Mouse (Mus musculus): ENCODE data around the gene H2-Aa. TPM values are rescaled to one million over a fixed set of nuclear protein-coding genes. Genes with fewer than 3 reads are reported as not detected.

H2-Aa gene
- total and polyA plus RNA-seq, 2 experiments from 2014 or later, result 0.14 to 0.73 TPM

DNA sequence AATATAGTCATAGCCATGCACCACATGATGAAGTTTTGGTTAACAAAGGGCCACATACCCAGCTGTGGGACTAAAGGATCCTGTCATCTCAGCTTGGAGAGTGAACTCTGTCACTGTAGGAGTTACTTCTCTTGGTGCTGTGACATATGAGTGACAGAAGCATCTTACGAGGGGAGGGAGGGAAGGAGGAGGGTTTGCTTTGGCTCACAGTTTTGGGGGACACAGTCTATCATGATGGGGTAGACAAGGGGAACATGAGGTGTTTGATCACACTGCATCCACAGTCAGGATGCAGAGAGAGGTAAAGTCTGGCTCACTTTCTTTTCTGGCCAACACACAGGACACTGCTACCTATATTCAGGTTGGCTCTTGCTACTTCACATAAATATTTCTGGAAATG is 5.8 kb downstream of the H2-Aa start:
- H3K36me3 ChIP-seq (ENCODE audit: insufficient read depth), result no peaks in the 10 kb centered on the region
- H3K27ac ChIP-seq (ENCODE audit: low read depth, low read length), result no peak overlapping the region
- DNase-seq (no peak), ATAC-seq (no peak)
- TF ChIP-seq CTCF (IDR thresholded peaks at IDR 0.05; ENCODE audit: low read depth), result no peak
- H3K4me1 ChIP-seq (ENCODE audit: insufficient read depth), result no peaks in the 10 kb centered on the region
- H3K4me3 ChIP-seq (ENCODE audit: low read depth, low read length), result no peak overlapping the region
- 82% methylated on average over 1 of the region's 1 CpGs for WGBS
- H3K27me3 ChIP-seq (ENCODE audit: insufficient read depth, low read length), result no peaks in the 10 kb centered on the region
- no peak overlapping the region for H3K4me2 ChIP-seq (ENCODE audit: low read depth)
- no peaks in the 10 kb centered on the region for H3K9me3 ChIP-seq (ENCODE audit: low read length)
- H3K9ac ChIP-seq, result no peak overlapping the region

DNA sequence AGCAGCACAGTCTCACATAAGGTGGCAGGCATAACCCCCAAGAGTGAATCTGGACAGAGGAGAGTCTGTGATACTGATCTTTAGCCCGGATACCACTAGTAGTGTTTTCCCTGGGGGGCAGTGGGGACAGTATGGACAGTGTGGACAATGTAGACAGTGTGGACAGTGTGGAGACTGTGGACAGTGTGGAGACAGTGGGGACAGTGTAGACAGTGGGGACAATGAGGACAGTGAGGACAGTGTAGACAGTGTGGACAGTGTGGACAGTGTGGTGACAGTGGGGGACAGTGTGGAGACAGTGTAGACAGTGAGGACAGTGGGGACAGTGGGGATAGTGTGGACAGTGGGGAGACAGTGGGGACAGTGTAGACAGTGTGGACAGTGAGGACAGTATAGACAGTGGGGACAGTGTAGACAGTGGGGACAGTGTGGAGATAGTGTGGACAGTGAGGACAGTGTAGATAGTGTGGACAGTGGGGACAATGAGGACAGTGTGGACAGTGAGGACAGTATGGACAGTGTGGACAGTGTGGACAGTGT is 7.1 kb downstream of the H2-Aa start:
- H3K9me3 ChIP-seq (ENCODE audit: low read length), result no peaks in the 10 kb centered on the region; the same call in 1 of the 2 replicates
- TF ChIP-seq CTCF (IDR thresholded peaks at IDR 0.05; ENCODE audit: low read depth), result no peak
- H3K9ac ChIP-seq, result no peak overlapping the region
- H3K27me3 ChIP-seq (ENCODE audit: insufficient read depth, low read length), result no peaks in the 10 kb centered on the region
- H3K27ac ChIP-seq (ENCODE audit: low read depth, low read length), result no peak overlapping the region
- H3K4me1 ChIP-seq (ENCODE audit: insufficient read depth), result no peaks in the 10 kb centered on the region
- WGBS, result 89% methylated on average over 1 of the region's 1 CpGs
- H3K36me3 ChIP-seq (ENCODE audit: insufficient read depth), result no peaks in the 10 kb centered on the region
- DNase-seq, result no peak
- H3K4me3 ChIP-seq (ENCODE audit: low read depth, low read length), result no peak overlapping the region
- no peak overlapping the region for H3K4me2 ChIP-seq (ENCODE audit: low read depth)
- ATAC-seq, result no peak

DNA sequence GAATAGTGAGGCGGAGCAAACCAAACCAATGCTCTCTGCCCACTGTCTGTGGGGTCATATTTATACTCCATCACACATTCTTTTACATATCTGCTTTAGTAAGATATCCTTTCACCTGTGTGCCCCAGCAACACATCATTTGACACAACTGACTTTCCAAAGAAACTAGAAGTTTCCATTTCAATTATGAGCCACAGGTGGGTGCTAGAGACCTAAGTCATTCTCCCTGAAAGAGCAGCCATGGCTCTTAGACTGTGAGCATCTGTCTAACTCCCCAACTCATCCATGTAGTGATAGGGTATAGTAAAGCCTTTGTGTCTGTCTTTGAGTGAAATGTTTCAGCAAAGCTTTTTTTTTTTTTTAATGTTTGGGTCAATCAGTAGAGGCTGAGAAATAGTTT is 15.5 kb downstream of the H2-Aa start:
- Histone ChIP-seq H3K27me3 (ENCODE audit: insufficient read depth, low read length) (no peaks in the 10 kb centered on the region; the same call in 1 of the 2 replicates), H3K27ac (ENCODE audit: low read depth, low read length) (no peak overlapping the region), H3K4me3 (ENCODE audit: low read depth, low read length) (no peak overlapping the region), H3K9ac (no peak overlapping the region), H3K36me3 (ENCODE audit: insufficient read depth) (no peaks in the 10 kb centered on the region), H3K4me2 (ENCODE audit: low read depth) (no peak overlapping the region), H3K9me3 (ENCODE audit: low read length) (no peaks in the 10 kb centered on the region; the same call in 1 of the 2 replicates), H3K4me1 (ENCODE audit: insufficient read depth) (no peaks in the 10 kb centered on the region)
- WGBS, result 80% methylated on average over 1 of the region's 1 CpGs
- DNase-seq (no peak), ATAC-seq (no peak)
- TF ChIP-seq CTCF (IDR thresholded peaks at IDR 0.05; ENCODE audit: low read depth), result peak; percentile 7; the same call in 1 of the 2 replicates

DNA sequence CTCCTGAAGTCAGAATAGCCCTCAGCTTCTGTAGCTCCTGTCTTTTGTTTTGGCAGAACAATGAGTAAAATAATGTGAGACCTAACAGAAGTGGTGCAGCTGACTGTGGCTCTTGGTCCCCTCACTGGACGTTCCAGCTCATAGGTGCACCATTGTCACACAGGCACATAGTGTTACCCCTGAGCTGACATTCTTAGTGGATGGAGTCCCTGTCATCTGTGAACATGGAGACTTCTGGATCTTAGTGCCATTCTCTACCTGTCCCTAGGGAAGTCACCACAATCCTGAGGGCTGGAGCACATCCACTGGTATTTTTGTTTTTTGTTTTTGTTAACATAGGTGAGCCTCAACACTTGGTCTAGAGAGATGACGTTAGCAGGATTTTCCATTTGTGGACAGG is 16.7 kb downstream of the H2-Aa start:
- no peak for DNase-seq
- Histone ChIP-seq H3K9ac (no peak overlapping the region), H3K4me1 (ENCODE audit: insufficient read depth) (no peaks in the 10 kb centered on the region), H3K4me2 (ENCODE audit: low read depth) (no peak overlapping the region), H3K27ac (ENCODE audit: low read depth, low read length) (no peak overlapping the region), H3K27me3 (ENCODE audit: insufficient read depth, low read length) (no peaks in the 10 kb centered on the region; the same call in 1 of the 2 replicates), H3K36me3 (ENCODE audit: insufficient read depth) (no peaks in the 10 kb centered on the region), H3K9me3 (ENCODE audit: low read length) (no peaks in the 10 kb centered on the region), H3K4me3 (ENCODE audit: low read depth, low read length) (no peak overlapping the region)
- TF ChIP-seq CTCF (IDR thresholded peaks at IDR 0.05; ENCODE audit: low read depth), result no peak
- 78% methylated on average over 2 of the region's 2 CpGs for WGBS
- ATAC-seq, result no peak

DNA sequence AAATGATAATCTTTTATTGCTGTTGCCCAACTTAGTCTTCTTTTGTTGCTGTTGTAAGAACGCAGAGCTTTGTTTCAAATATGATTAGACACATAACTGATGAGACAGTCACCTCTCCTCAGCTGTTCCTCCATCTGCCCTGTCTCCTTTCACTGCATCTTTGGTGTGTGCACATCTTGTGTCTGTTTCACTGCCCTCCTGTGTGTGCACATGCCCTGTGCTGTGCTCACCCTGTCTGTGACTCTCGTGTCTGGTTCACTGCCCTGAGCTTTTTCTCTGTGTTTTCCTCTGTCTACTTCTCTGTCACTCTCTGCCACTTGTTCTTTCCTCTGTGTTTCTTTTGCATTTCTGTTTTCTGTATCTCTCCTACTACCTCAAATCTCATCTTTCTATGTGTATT is 17.4 kb downstream of the H2-Aa start:
- H3K4me2 ChIP-seq (ENCODE audit: low read depth), result no peak overlapping the region
- H3K27me3 ChIP-seq (ENCODE audit: insufficient read depth, low read length), result peaks cover 5% of the 10 kb centered on the region
- ATAC-seq (no peak), DNase-seq (no peak)
- WGBS, result 81% methylated on average over 2 of the region's 2 CpGs
- no peaks in the 10 kb centered on the region for H3K36me3 ChIP-seq (ENCODE audit: insufficient read depth)
- no peak for TF ChIP-seq CTCF (IDR thresholded peaks at IDR 0.05; ENCODE audit: low read depth)
- H3K4me3 ChIP-seq (ENCODE audit: low read depth, low read length), result no peak overlapping the region
- H3K9me3 ChIP-seq (ENCODE audit: low read length), result no peaks in the 10 kb centered on the region
- H3K9ac ChIP-seq, result no peak overlapping the region
- no peaks in the 10 kb centered on the region for H3K4me1 ChIP-seq (ENCODE audit: insufficient read depth)
- H3K27ac ChIP-seq (ENCODE audit: low read depth, low read length), result no peak overlapping the region

DNA sequence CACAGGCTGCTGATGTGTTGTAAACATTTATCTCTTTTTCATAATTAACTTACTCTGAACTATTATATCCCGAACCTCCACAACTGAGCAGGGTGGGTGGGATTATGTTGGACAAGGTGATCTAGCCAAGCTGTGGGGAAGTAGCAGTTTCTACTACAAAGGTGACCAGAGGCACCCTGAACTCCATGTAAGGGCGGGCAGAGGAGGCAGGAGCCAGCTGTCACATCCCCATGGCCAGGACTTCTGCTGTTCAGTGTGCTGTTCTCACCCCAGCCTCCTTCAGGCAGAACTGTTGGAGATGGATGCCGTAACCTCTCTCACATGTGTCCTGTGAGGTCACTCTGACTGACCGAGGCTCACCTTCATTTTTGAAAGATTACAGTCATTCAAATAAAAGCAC is 17.8 kb downstream of the H2-Aa start:
- WGBS, result 70% methylated on average over 4 of the region's 4 CpGs
- H3K27ac ChIP-seq (ENCODE audit: low read depth, low read length), result no peak overlapping the region
- no peak overlapping the region for H3K9ac ChIP-seq
- H3K4me3 ChIP-seq (ENCODE audit: low read depth, low read length), result no peak overlapping the region
- H3K9me3 ChIP-seq (ENCODE audit: low read length), result no peaks in the 10 kb centered on the region
- peaks cover 9% of the 10 kb centered on the region for H3K27me3 ChIP-seq (ENCODE audit: insufficient read depth, low read length)
- DNase-seq, result no peak
- no peak overlapping the region for H3K4me2 ChIP-seq (ENCODE audit: low read depth)
- TF ChIP-seq CTCF (IDR thresholded peaks at IDR 0.05; ENCODE audit: low read depth), result no peak
- ATAC-seq, result no peak
- no peaks in the 10 kb centered on the region for H3K36me3 ChIP-seq (ENCODE audit: insufficient read depth)
- no peaks in the 10 kb centered on the region for H3K4me1 ChIP-seq (ENCODE audit: insufficient read depth)

DNA sequence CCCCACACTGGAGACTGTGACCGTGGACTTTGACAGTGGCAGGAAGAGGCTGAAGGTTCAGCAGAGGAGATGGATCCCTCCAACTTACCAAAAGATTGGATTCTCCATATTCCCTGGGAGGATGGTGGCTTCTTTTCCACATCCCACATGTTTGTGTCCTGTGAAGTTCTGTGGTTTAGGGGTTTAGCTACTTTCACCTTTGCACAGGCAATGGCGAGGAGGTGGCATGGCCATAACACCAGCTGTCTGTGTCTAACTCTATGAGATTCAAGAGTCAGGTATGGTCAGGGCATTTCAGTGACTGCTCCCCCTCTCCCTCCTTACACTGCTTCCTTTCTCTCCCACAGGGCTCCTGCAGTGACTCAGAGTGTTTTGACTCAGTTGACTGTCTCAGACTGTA is 18.9 kb downstream of the H2-Aa start:
- H3K9me3 ChIP-seq (ENCODE audit: low read length), result no peaks in the 10 kb centered on the region
- no peak overlapping the region for H3K4me3 ChIP-seq (ENCODE audit: low read depth, low read length)
- H3K27ac ChIP-seq (ENCODE audit: low read depth, low read length), result no peak overlapping the region
- H3K36me3 ChIP-seq (ENCODE audit: insufficient read depth), result no peaks in the 10 kb centered on the region
- 86% methylated on average over 2 of the region's 2 CpGs for WGBS
- no peak for TF ChIP-seq CTCF (IDR thresholded peaks at IDR 0.05; ENCODE audit: low read depth)
- peaks cover 18% of the 10 kb centered on the region for H3K27me3 ChIP-seq (ENCODE audit: insufficient read depth, low read length)
- peaks cover 5% of the 10 kb centered on the region for H3K4me1 ChIP-seq (ENCODE audit: insufficient read depth)
- DNase-seq, result no peak
- H3K4me2 ChIP-seq (ENCODE audit: low read depth), result no peak overlapping the region
- ATAC-seq, result no peak
- no peak overlapping the region for H3K9ac ChIP-seq

Measured in forebrain, postnatal 0 days (tissue).